Mouse (Mus musculus) inflammation-experienced regulatory T-cells, adult 6 months (primary cell): ENCODE data around the gene Ints1. TPM values are rescaled to one million over a fixed set of nuclear protein-coding genes. Genes with fewer than 3 reads are reported as not detected.

Source experiments
- ATAC-seq: one replicate; pipeline ENCODE4 v1.8.0; 2017
- polyA plus RNA-seq, 3 experiments: library from polyadenylated mRNA; unstranded; fragments of 100-300 nt; shearing (Covaris generic); gene quantifications; one replicate each; pipeline ENCODE4 v1.2.1; 2017

Gene Ints1
- polyA plus RNA-seq = 10 to 100 TPM; 12.9 to 21.0 (median 16.1) TPM

DNA sequence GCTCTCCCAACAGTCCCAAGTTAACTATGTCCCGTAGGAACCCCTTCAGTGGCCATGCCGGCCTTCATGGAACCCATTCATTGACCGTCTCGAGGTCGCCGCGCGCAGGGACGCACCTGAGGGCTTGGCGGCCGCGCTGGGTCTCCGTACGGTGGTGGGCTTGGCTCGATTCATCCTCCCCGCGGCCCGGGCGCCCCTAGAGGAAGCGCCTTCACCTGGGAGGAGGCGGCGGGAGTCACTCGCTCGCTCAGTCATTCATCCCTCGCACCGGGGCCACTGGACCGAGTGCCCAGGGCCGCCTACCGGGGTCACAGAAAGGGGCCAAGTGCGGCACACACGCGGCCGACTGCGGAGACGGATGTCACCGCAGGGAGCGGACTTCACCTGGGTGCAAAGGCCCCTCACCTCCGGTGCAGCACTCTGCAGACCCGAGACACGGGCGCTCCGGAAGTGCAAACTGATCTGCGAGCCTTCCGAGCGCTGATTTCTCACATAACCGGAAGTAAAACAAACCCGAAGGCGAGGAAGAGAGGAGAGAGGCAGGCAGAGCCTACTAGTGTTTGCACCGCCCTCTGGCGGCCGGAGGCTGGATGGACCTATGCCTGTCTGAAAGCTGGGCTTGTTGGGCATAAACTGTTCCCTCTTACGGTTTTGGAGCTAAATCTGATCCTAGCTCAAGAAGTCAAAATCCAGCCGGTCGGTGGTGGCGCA, at the start of gene Ints1:
Ints1 (minus strand) TSS at position 459 of the 711 bp plus-strand sequence.
- ATAC-seq = peak; percentile 100

DNA sequence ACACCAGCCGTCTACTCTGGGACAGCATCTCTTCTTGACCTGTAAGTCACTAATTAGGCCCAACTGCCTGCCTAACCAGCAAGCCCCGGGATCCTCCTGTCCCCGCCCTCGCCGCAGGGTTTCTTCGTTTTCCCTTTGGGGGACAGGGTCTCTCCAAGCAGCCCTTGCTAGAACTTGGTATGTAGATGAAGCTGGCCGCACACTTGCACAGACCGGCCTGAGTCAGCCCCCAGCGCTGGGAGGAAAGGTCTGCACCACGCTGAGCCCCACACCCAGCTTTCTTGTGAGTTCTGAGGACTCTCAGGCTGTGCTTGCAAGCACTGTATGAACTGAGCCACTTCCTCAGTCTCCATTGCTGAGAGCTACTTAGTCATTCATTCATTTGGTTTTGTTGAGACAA, 49.1 kb upstream of the Ints1 start:
- no peak for ATAC-seq

DNA sequence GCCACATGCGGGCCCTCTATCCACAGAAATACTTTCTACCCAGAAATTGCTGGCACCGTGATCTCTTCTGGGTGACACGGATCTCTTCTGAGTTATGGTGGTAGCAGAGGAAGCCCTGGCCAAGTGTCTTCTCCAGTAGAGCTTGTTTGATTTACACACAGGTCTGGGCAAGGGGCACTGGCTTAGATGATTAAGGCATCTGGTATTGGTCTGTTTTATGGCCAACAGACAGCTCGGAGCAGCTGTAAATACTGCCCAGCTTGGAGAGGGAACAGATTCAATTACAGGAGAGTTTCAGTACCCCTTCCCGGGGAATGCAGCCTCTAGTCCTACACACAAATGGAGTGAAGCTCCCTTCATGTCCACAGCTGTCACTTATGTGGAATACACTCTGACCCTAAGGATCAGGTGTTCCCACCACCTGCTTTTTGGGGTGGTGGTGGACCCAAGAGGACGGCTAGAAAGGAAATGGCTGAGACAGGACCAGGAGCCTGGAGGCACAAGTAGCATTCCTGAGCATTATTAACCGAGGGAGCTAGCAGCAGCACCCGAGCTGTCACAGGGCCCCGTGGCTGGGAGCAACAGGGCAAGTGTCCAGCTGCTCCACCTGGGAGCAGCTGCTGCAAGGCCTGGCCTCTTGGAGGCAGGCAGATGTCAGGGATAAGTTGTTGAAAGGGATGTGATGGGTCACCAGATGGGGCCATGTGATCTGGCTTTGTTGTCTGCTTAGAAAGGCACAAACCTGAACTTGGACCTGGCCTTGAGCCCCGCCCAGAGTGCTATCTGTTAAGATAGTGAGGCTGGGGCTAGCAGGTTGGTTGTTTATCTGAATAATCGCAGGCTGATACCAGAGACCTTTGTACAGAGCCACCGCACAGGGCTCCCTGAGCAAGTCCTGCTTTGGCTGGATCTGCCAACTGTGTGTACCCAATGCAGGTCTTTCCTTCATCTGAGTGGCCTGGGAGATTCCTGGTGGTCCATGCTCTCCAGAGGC, 46.3 kb upstream of the Ints1 start:
- no peak for ATAC-seq

- ATAC-seq = no peak
Measured at GRCm38 (mm10) chr5:139819538-139820181, 44.2 kb upstream of the Ints1 start, which contains the start of gene Tmem184a. Gene Tmem184a (minus strand): TSS chr5:139819917.

- ATAC-seq = no peak
Measured at GRCm38 (mm10) chr5:139818801-139819200, 43.3 kb upstream of the Ints1 start.

DNA sequence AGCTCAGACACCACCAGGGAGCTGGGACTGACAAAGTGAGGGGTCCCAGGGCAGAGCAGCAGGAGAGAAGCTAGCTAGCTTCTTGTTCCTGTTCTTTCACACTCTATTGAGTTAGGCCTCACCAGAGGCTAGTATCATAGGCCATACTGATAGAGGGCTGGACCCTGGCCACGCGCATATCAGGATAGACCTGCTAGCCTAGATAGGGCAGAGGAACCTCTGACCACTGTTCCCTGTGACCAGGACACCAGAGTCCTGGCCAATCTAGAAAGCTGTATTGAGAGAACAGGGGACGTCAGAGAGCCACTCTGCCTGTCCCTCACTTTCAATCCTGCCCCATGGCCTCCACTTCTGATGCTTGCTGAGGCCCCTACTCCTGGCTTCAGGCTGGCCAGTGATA, 42.6 kb upstream of the Ints1 start:
- no peak for ATAC-seq

GRCm38 (mm10) chr5:139817292-139817691, 41.8 kb upstream of the Ints1 start:
- no peak for ATAC-seq

- ATAC-seq = no peak
Measured at GRCm38 (mm10) chr5:139816445-139816844, 41.0 kb upstream of the Ints1 start.

DNA sequence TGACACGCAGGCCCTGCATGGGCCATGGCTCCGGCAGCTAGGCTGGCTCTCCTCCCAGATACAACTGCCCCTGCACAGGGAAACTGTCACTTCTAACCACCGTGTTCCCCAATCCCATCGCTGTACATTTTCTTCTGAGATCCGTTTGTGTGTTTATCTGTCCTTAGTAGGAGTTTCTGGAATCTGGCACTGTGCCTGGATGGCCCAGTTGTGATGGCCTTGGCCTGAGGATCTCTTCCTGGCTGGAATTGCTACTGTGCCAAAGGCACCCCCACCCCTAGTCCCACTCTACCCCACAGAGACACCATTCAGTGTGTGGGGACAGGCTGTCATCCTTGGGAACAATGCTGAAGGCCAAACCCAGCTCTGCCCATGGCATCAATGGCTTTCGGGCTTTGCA, 40.5 kb upstream of the Ints1 start:
- ATAC-seq = no peak

GRCm38 (mm10) chr5:139813963-139814381, 38.5 kb upstream of the Ints1 start:
- no peak for ATAC-seq

- ATAC-seq = no peak
Measured at GRCm38 (mm10) chr5:139813126-139813490, 37.6 kb upstream of the Ints1 start.

- ATAC-seq = no peak
Measured at GRCm38 (mm10) chr5:139812398-139813125, 37.1 kb upstream of the Ints1 start.

- no peak for ATAC-seq
Measured at GRCm38 (mm10) chr5:139811677-139812397, 36.4 kb upstream of the Ints1 start.

DNA sequence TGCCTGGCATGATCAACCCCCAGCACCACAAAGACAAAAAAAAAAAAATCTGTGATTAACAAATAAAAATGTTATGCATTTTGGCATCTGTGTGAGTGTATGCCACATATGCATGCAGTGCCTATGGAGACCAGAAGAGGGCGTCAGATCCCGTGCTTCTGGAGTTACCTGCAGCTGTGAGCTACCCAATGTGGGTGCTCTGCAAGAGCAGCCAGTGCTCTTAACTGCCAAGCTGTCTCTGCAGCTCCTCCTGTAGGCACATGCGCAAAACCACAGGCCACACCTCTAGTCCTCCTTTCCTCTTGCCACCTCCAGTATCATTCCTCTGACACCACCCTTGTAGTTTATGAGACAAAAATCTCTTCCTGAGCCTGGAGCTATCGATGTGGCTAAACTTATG, 33.9 kb upstream of the Ints1 start:
- no peak for ATAC-seq

- ATAC-seq = no peak
Measured at GRCm38 (mm10) chr5:139805924-139806323, 30.4 kb upstream of the Ints1 start.

DNA sequence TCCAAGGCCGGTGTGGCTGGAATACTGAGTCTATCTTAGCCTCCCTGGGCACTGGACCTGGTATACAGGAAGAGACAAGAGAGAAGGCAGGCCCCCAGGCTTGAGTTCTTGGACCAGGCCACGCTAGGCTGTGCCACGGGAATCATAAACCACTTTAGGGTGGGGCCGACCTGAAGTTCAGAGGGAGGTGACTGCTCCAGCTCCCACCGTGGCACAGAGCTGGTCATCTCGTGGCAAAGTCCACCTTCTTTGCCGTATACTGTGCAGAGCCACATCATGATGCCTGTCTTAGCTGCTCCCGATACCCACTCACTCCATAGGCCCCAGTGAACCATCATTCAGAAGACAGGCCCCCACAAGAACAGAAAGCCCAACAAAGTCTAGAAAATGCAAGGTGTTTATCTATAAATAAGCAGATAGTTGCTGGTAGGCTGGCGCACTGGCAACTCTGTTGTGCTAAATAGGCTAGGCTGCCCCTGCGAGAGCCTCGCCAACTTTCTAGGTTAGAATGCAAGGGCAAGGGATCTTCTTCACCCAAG, 29.2 kb upstream of the Ints1 start:
- ATAC-seq = no peak

- no peak for ATAC-seq
Measured at GRCm38 (mm10) chr5:139804107-139804551, 28.7 kb upstream of the Ints1 start.

DNA sequence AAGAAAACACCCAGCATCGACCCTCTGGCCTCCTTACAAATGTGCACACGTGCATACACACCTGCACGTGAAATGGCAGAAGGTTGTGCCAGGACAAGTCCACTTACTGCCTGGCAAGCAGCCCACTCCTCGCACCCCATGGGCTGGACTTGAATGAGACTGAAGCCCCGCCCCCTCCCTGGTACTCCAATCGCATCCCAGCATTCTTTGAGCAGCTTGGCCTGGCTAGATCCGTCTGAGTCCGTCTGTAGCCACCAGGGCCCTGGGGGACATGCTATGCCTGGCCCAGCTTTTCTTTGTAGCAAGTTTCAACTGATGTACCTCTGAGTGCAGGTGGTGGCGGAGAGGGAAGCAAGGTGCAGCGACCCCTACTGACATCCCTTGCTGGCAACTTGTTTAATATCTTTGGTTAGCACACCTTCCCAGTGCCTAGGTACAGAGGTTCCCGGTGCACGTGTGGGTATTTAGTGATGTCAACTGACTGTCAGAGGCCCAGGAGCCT, 28.2 kb upstream of the Ints1 start:
- no peak for ATAC-seq

- no peak for ATAC-seq
Measured at GRCm38 (mm10) chr5:139803165-139803564, 27.7 kb upstream of the Ints1 start.

DNA sequence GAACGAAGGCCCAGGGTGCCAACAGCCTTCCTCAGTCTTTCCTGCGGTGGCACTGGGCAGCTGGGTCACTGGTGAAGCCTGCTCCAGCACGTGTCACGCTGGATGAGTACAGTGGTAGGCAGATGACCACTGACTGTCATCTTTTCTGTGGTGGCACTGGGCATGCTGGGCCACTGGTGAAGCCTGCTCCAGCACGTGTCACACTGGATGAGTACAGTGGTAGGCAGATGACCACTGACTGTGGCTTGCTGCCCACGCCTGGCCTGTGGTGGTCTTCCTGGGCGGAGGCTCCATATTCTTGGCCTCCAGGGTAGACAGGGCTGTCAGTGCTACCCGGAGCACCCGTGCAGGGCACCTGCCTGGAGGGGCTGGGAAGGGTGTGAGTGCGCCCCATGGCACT, 26.4 kb upstream of the Ints1 start:
- no peak for ATAC-seq

GRCm38 (mm10) chr5:139801231-139801630, 25.8 kb upstream of the Ints1 start:
- ATAC-seq = no peak
